9 mouse cellular contexts compared by ENCODE assay signal in the genomic region with DNA sequence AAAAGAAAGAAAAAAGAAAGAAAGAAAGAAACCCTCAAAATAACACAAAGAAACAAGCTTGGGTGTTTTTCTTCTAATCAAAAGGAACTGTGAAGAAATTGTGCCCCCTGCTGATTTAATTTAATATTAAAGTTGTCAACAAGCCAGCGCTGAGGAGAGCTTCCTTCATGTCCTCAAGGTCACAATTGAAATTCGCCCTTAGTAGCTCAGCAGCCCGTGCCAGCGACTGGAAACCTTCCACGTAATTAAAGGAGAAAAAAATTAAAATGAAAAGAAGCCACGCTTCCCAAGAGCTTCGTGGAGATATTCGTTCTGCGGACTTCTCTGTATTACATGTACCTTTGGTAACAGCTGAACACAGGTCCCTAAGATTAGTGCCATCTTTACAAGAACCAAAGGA.
DNase-seq lines count a peak whose midpoint lies in the region.
"Had no signal": no experiment of that assay in that cellular context is flagged by ENCODE, and none has a peak within 500 bp of the region (broad histone marks: within the 10 kb centered on the region; RNA-seq: fewer than 3 reads in every experiment).

No protein-coding gene starts in this region.

- no peaks in the 10 kb centered on the region for H3K9me3 ChIP-seq in heart, embryonic 10.5 days
- H3K9me3 ChIP-seq: stomach, embryonic 15.5 days had no signal

- H3K27ac ChIP-seq in heart, embryonic 10.5 days, result no peak overlapping the region
- H3K27ac ChIP-seq: stomach, embryonic 15.5 days had no signal

- 55% methylated on average over 9 of the region's 9 CpGs for WGBS in heart, embryonic 10.5 days

- no peaks in the 10 kb centered on the region for H3K36me3 ChIP-seq in heart, embryonic 10.5 days
- H3K36me3 ChIP-seq: stomach, embryonic 15.5 days had no signal

- DNase-seq in heart, adult 8-10 months (ENCODE audit: low spot score), result peak; percentile 14
- no peak for DNase-seq in heart, embryonic 10.5 days (ENCODE audit: low spot score)
- DNase-seq in 416B (ENCODE audit: low read depth), result peak; percentile 72
- peak; percentile 63 for DNase-seq in adrenal gland, postnatal 14 days
- DNase-seq in kidney, postnatal 25 days, result peak; percentile 53 to 59
- no peak for DNase-seq in spleen, postnatal 10 days (ENCODE audit: low spot score in 2 of 2)
- DNase-seq in thymus, adult 18-20 months, result no peak
- no peak for DNase-seq in right cerebral cortex, postnatal 25 days

- H3K4me1 ChIP-seq in heart, embryonic 10.5 days, result no peaks in the 10 kb centered on the region

- no peak overlapping the region for H3K4me3 ChIP-seq in heart, embryonic 10.5 days
- H3K4me3 ChIP-seq: stomach, embryonic 15.5 days had no signal

- H3K27me3 ChIP-seq in heart, embryonic 10.5 days (ENCODE audit: insufficient read depth, poor library complexity, severe bottlenecking), result no peaks in the 10 kb centered on the region
- H3K27me3 ChIP-seq: stomach, embryonic 15.5 days had no signal

Comparison
In these comparisons a context has a peak if more than half of its experiments do, and no peak if none do; other contexts are left out.
1. DNase-seq: peak in heart, adult 8-10 months (single experiment), 416B (single experiment), adrenal gland, postnatal 14 days (single experiment) and kidney, postnatal 25 days (2 of 2); none in heart, embryonic 10.5 days (single experiment), spleen, postnatal 10 days (0 of 2), thymus, adult 18-20 months (0 of 2) and right cerebral cortex, postnatal 25 days (single experiment).